Mouse (Mus musculus) ES-Bruce4 (cell line): ENCODE measurements around the gene Uhrf1bp1.

Experiments
- EP300 ChIP-seq: IDR thresholded peaks from 2 replicates; pipeline ENCODE4 v1.6.1; 2011; ENCODE audit warnings: low read depth, low read length; ENCODE audit not compliant: insufficient read depth
- POLR2A ChIP-seq: IDR thresholded peaks from one replicate; pipeline ENCODE4 v1.8.1; 2011; ENCODE audit warnings: low read length; ENCODE audit not compliant: insufficient read depth

GRCm38 (mm10) chr17:27859131-27859530 lies 2.9 kb downstream of the Uhrf1bp1 start:
- TF ChIP-seq EP300 (0 out of 2 replicates have a peak, but pooled peaks have one; percentile 11), POLR2A (no peak)
